Mouse (Mus musculus) testis, postnatal 10 days (tissue): ENCODE data around the gene Ifnl3.
"Not testable (repeated sequence)": the region's sequence is repeated elsewhere in the genome, so short reads cannot be mapped to it uniquely, and the experiment has no call there.

Experiments used
- DNase-seq: peaks from one replicate; pipeline ENCODE4 v3.0.0; 2021; ENCODE audit warnings: low spot score

Gene Ifnl3

GRCm38 (mm10) chr7:28522536-28522935 is at the start of gene Ifnl3:
Gene Ifnl3 (plus strand): TSS chr7:28522836.
- not testable (repeated sequence) for DNase-seq

- no peak for DNase-seq
Measured at GRCm38 (mm10) chr7:28476191-28476590, 46.4 kb upstream of the Ifnl3 start.

GRCm38 (mm10) chr7:28477363-28477762 is 45.3 kb upstream of the Ifnl3 start:
- DNase-seq: no peak

GRCm38 (mm10) chr7:28478854-28479253 is 43.8 kb upstream of the Ifnl3 start:
- peak; percentile 49 for DNase-seq

- no peak for DNase-seq
Measured at GRCm38 (mm10) chr7:28482854-28483253, 39.8 kb upstream of the Ifnl3 start.

- DNase-seq: no peak
Measured at GRCm38 (mm10) chr7:28484192-28484591, 38.4 kb upstream of the Ifnl3 start.

GRCm38 (mm10) chr7:28488030-28488491 is 34.6 kb upstream of the Ifnl3 start:
- DNase-seq: no peak

GRCm38 (mm10) chr7:28490410-28490809 is 32.2 kb upstream of the Ifnl3 start:
- peak; percentile 59 for DNase-seq

- no peak for DNase-seq
Measured at GRCm38 (mm10) chr7:28490903-28491302, 31.7 kb upstream of the Ifnl3 start.

- DNase-seq: no peak
Measured at GRCm38 (mm10) chr7:28492310-28492709, 30.3 kb upstream of the Ifnl3 start.

GRCm38 (mm10) chr7:28495426-28495825 is 27.2 kb upstream of the Ifnl3 start:
- DNase-seq: no peak

- peak; percentile 70 for DNase-seq
Measured at GRCm38 (mm10) chr7:28505585-28505984, 17.1 kb upstream of the Ifnl3 start.

GRCm38 (mm10) chr7:28509121-28509520 is 13.5 kb upstream of the Ifnl3 start:
- not testable (repeated sequence) for DNase-seq

- not testable (repeated sequence) for DNase-seq
Measured at GRCm38 (mm10) chr7:28510405-28510974, 12.1 kb upstream of the Ifnl3 start, which contains the start of gene Ifnl2. Gene Ifnl2 (minus strand): TSS chr7:28510455.

GRCm38 (mm10) chr7:28511441-28511840 is 11.2 kb upstream of the Ifnl3 start:
- DNase-seq: no peak

- DNase-seq: peak; percentile 91
Measured at GRCm38 (mm10) chr7:28527922-28528719, 5.5 kb downstream of the Ifnl3 start.

GRCm38 (mm10) chr7:28532005-28532404 is 9.4 kb downstream of the Ifnl3 start:
- DNase-seq: no peak

- DNase-seq: not testable (repeated sequence)
Measured at GRCm38 (mm10) chr7:28538886-28539285, 16.2 kb downstream of the Ifnl3 start.

GRCm38 (mm10) chr7:28540526-28540925 is 17.9 kb downstream of the Ifnl3 start, which contains the start of gene Sycn:
Gene Sycn (plus strand): TSS chr7:28540885.
- no peak for DNase-seq

- DNase-seq: no peak
Measured at GRCm38 (mm10) chr7:28544051-28544601, 21.5 kb downstream of the Ifnl3 start.

- DNase-seq: no peak
Measured at GRCm38 (mm10) chr7:28545048-28545890, 22.6 kb downstream of the Ifnl3 start.

- DNase-seq: no peak
Measured at GRCm38 (mm10) chr7:28545891-28546210, 23.2 kb downstream of the Ifnl3 start.
